Comparison of ENCODE assay signal across 18 mouse cellular contexts in genomic region chr10:25366691-25367090, GRCm38 (mm10). TPM values are rescaled to one million over a fixed set of nuclear protein-coding genes. Genes with fewer than 3 reads are reported as not detected.
A peak's percentile ranks its signal among the peaks of the same experiment; 100 is the strongest.
DNase-seq lines count a peak whose midpoint lies in the region; ATAC-seq and TF ChIP-seq lines count a peak whose summit lies in the region.
"Had no signal": no experiment of that assay in that cellular context is flagged by ENCODE, and none has a peak within 500 bp of the region (broad histone marks: within the 10 kb centered on the region; RNA-seq: fewer than 3 reads in every experiment).

No protein-coding gene starts in this region.

- 32% methylated on average over 5 of the region's 5 CpGs for WGBS in lung, adult 2 months
- 82% methylated on average over 5 of the region's 5 CpGs for WGBS in forebrain, embryonic 10.5 days

- no peak for TF ChIP-seq POLR2A in lung, adult 2 months (IDR thresholded peaks at IDR 0.05; ENCODE audit: borderline replicate concordance, extremely low read depth, low read depth, low read length)

- H3K27me3 ChIP-seq in forebrain, embryonic 10.5 days (ENCODE audit: poor library complexity, severe bottlenecking): no peaks in the 10 kb centered on the region
- H3K27me3 ChIP-seq: embryonic facial prominence, embryonic 15.5 days; hindbrain, embryonic 15.5 days; Patski had no signal

- ATAC-seq in megakaryocyte, adult 5-6 weeks (ENCODE audit: poor library complexity, severe bottlenecking): peak; percentile 98
- ATAC-seq: Patski had no signal

- peaks cover 15% of the 10 kb centered on the region for H3K4me1 ChIP-seq in lung, adult 2 months (ENCODE audit: control insufficient read depth, insufficient read depth, low read length)
- H3K4me1 ChIP-seq in forebrain, embryonic 10.5 days: peaks cover 41% of the 10 kb centered on the region

- DNase-seq in adrenal gland, adult 2 months: peak; percentile 47
- DNase-seq in adrenal gland, postnatal 4 days (ENCODE audit: low spot score in 2 of 2): no peak
- peak; percentile 23 to 36 for DNase-seq in lung, adult 18-20 months
- no peak for DNase-seq in lung, adult 2 months
- no peak for DNase-seq in left cerebral cortex, adult 9 months (ENCODE audit: low spot score in 2 of 2)
- DNase-seq in forebrain, embryonic 10.5 days (ENCODE audit: extremely low spot score, low spot score): no peak
- DNase-seq in thymus, postnatal 0 days (ENCODE audit: low spot score): no peak
- DNase-seq: adrenal gland, postnatal 10 days; cerebellum, postnatal 14 days; liver, embryonic 13.5 days; midbrain, embryonic 14.5 days; thymus, postnatal 14 days had no signal

- TF ChIP-seq CTCF in lung, adult 2 months (IDR thresholded peaks at IDR 0.05; ENCODE audit: insufficient read depth, low read length): no peak

- no peak overlapping the region for H3K27ac ChIP-seq in forebrain, embryonic 10.5 days
- H3K27ac ChIP-seq: embryonic facial prominence, embryonic 15.5 days; heart, adult 2 months; hindbrain, embryonic 15.5 days; kidney, postnatal 0 days; liver, embryonic 13.5 days had no signal

- H3K4me3 ChIP-seq in lung, adult 2 months (replicated peaks; ENCODE audit: extremely low read depth, low read depth, low read length): no peak overlapping the region
- no peak overlapping the region for H3K4me3 ChIP-seq in forebrain, embryonic 10.5 days
- H3K4me3 ChIP-seq: embryonic facial prominence, embryonic 15.5 days; heart, adult 2 months; hindbrain, embryonic 15.5 days; liver, embryonic 13.5 days had no signal

- H3K9me3 ChIP-seq in forebrain, embryonic 10.5 days: no peaks in the 10 kb centered on the region
- H3K9me3 ChIP-seq: embryonic facial prominence, embryonic 15.5 days; hindbrain, embryonic 15.5 days; liver, embryonic 13.5 days had no signal

- H3K36me3 ChIP-seq in forebrain, embryonic 10.5 days (replicated peaks): no peaks in the 10 kb centered on the region
- H3K36me3 ChIP-seq: embryonic facial prominence, embryonic 15.5 days; hindbrain, embryonic 15.5 days; liver, embryonic 13.5 days had no signal

RNA-seq across cellular contexts. Expression of gene Epb41l2, which starts 7.1 kb away (rescaled TPM):
- 10 to 100 TPM; 61.7 to 71.6 TPM for total RNA-seq in adrenal gland, adult 2 months (2021)
- 16.9 and 20.5 TPM in 2 replicates for polyA plus RNA-seq in adrenal gland, adult 2 months (2012; rRNA removed)
- total RNA-seq in adrenal gland, postnatal 4 days (2021): 100 to 1,000 TPM in 1 of 2 experiments, 10 to 100 TPM in 1; 99.1 to 109 TPM
- polyA plus RNA-seq in lung, adult 2 months (2012; rRNA removed): 85.4 and 132 TPM in 2 replicates
- total RNA-seq in megakaryocyte, adult 5-6 weeks (2015): 52.6 and 58.2 TPM in 2 replicates
- 51.8 and 52.0 TPM in 2 replicates for total RNA-seq in megakaryocyte, adult 5-6 weeks (2017)
- polyA plus RNA-seq in forebrain, embryonic 10.5 days (2016; fragmentation: Nextera tagmentation; extraction: Ambion mirVana): 42.7 and 43.0 TPM in 2 replicates
- 27.5 and 29.4 TPM in 2 replicates for polyA plus RNA-seq in thymus, postnatal 0 days (2015; fragmentation: Nextera tagmentation; extraction: Ambion mirVana)

RNA-seq across cellular contexts. Expression of gene Akap7, which starts 59.0 kb away (rescaled TPM):
- 10 to 100 TPM; 70.3 to 73.3 TPM for total RNA-seq in adrenal gland, adult 2 months (2021)
- polyA plus RNA-seq in adrenal gland, adult 2 months (2012; rRNA removed): 1.7 and 1.9 TPM in 2 replicates
- 100 to 1,000 TPM in 1 of 2 experiments, 10 to 100 TPM in 1; 87.9 to 104 TPM for total RNA-seq in adrenal gland, postnatal 4 days (2021)
- 5.6 and 12.2 TPM in 2 replicates for polyA plus RNA-seq in lung, adult 2 months (2012; rRNA removed)
- 15.5 and 20.1 TPM in 2 replicates for total RNA-seq in megakaryocyte, adult 5-6 weeks (2015)
- 18.5 and 18.8 TPM in 2 replicates for total RNA-seq in megakaryocyte, adult 5-6 weeks (2017)
- 15.1 and 16.4 TPM in 2 replicates for polyA plus RNA-seq in forebrain, embryonic 10.5 days (2016; fragmentation: Nextera tagmentation; extraction: Ambion mirVana)
- polyA plus RNA-seq in thymus, postnatal 0 days (2015; fragmentation: Nextera tagmentation; extraction: Ambion mirVana): 11.7 and 14.8 TPM in 2 replicates

Comparison
In these comparisons a context has a peak if more than half of its experiments do, and no peak if none do; other contexts are left out.
1. DNase-seq: peak in adrenal gland, adult 2 months (single experiment) and lung, adult 18-20 months (2 of 2); none in adrenal gland, postnatal 4 days (0 of 2), lung, adult 2 months (single experiment), left cerebral cortex, adult 9 months (0 of 2), forebrain, embryonic 10.5 days (single experiment) and thymus, postnatal 0 days (single experiment).